Mouse (Mus musculus) kidney, adult 9 months (tissue): ENCODE measurements around the gene Usp19.

Source experiments
- DNase-seq: peaks from one replicate; pipeline ENCODE4 v3.0.0; 2022

Gene Usp19

GRCm38 (mm10) chr9:108469430-108469829 is 21.0 kb upstream of the Usp19 start:
- no peak for DNase-seq

DNA sequence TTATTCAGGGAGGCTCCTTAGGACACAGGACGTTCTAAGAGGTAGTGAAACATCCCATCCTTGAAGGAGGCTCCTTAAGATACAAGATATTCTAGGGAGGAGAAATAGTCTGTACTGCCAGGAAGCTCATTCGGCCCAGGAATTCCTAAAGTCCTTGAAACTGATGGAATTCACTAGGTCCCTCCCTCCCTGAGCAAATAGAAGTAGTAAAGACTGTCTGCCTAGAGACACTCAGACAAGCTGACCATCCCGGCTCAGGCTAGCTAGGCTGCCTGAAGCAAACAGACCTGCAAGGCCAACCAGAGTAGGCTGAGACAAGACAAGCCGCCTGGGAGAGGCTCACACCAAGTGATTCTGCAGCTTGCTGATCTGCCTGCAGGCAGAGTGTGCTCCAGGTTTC is 20.6 kb upstream of the Usp19 start:
- DNase-seq = no peak

DNA sequence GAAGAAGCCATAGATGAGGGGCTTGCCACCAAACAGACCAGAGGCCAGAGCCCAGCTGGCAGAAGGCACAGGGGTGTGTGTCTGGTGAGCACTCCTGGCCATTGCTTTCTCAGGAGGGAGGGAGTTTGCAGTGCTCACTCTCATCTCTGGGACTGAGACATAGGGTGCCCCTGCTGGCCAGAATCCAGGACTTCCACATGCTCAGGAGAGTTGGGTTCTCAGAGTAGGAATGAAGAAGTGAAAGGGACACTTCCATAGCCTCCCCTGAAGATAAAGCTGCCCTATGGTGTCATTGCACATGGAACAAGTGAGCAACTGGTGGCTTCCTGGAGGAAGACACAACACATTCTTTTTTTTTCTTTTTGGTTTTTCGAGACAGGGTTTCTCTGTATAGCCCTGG is 15.9 kb upstream of the Usp19 start:
- DNase-seq = no peak

- peak; percentile 81 for DNase-seq
These were observed 11.7 kb upstream of the Usp19 start for GRCm38 (mm10) chr9:108478638-108479156.

GRCm38 (mm10) chr9:108479241-108479640 is 11.2 kb upstream of the Usp19 start:
- DNase-seq = peak; percentile 27

DNA sequence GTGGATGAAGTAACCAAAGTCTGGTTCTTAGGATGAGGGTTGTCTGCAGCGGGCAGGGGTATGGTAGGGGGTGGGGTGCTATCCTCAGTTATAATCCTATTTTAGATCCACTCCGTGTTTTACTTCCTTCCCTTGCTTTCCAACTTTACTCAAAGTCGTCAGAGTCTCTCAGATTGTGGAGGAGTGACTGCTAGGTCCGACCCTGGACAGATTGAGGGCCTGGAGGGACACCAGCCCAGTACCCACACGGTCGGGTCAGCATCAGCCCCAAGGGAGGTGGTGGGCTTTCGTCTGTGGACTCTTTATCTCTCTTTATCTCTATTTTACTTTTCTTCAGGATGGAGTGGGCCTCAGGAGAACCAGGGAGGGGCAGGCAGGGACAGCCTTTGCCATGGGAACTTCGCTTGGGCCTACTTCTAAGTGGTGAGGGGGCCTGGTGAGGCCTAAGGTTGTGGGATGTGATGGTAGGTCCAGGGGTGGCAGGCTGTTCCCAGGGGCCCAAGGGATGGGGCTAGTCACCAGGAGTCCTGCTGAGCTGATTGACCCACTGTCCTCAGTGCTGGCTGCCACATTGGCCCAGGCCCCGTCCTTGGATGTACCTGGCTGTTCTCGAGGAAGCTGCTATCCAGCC is 10.6 kb upstream of the Usp19 start, which contains the start of gene Lamb2:
Lamb2 (plus strand) TSS at position 16 of the 631 bp plus-strand sequence.
- DNase-seq = peak; percentile 74

- DNase-seq = no peak
These were observed 9.4 kb upstream of the Usp19 start for GRCm38 (mm10) chr9:108480813-108481519.

- DNase-seq = no peak
These were observed 8.7 kb upstream of the Usp19 start for GRCm38 (mm10) chr9:108481520-108482210.

DNA sequence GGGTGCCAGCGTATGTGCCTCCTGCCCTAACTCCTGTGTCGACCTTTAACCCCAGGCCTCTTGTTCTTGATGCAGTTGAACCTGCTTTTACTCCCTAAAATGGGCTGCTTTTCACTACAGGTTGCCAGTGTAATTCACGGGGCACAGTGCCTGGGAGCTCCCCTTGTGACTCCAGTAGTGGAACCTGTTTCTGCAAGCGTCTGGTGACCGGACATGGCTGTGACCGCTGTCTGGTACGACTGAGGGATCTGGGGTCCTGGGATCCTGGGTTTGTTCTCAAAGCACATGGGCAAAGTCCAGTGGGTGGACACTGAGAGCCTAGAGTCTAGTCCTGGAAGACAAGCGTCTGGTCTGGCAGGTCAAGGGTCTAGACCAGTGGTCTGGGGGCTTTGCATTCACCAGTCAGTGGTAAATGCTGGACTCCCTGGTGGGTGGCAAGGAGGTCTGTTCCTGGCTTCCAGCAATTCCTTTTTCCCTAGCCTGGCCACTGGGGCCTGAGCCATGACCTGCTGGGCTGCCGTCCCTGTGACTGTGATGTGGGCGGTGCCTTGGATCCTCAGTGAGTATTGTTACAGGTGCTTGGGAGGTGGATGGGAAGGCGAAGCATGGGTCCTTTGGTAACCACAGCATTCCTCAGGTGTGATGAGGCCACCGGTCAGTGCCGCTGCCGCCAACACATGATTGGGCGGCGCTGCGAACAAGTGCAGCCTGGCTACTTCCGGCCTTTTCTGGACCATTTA is 7.2 kb upstream of the Usp19 start:
- DNase-seq = no peak

GRCm38 (mm10) chr9:108484021-108484420 is 6.4 kb upstream of the Usp19 start:
- no peak for DNase-seq

DNA sequence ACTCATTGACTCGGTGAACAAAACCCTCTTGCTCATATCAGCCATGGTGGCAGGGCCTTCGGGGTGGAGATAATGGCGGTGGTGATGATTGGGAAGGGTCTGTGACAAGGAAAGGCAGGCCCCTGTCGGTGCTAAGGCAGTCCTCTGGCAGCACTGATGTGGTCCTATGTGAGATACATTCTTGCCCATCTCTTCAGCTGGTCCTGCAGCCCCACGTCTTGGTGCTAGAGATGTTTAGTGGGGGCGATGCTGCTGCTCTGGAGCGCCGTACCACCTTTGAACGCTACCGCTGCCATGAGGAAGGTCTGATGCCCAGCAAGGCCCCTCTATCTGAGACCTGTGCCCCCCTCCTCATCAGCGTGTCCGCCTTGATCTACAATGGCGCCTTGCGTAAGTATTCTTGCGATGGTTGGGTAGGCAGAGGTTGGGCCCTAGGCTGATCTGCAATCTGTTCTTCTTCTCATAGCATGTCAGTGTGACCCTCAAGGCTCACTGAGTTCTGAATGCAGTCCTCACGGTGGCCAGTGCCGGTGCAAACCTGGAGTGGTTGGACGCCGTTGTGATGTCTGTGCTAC is 5.0 kb upstream of the Usp19 start:
- no peak for DNase-seq

- no peak for DNase-seq
These were observed 3.4 kb upstream of the Usp19 start for GRCm38 (mm10) chr9:108486973-108487530.

- no peak for DNase-seq
These were observed 2.0 kb upstream of the Usp19 start for GRCm38 (mm10) chr9:108488403-108488802.

GRCm38 (mm10) chr9:108489215-108489614 is 1.2 kb upstream of the Usp19 start:
- DNase-seq = no peak

- DNase-seq = peak; percentile 25
These were observed 472 bp upstream of the Usp19 start for GRCm38 (mm10) chr9:108489702-108490558.

GRCm38 (mm10) chr9:108491286-108491580 is 831 bp downstream of the Usp19 start:
- no peak for DNase-seq

DNA sequence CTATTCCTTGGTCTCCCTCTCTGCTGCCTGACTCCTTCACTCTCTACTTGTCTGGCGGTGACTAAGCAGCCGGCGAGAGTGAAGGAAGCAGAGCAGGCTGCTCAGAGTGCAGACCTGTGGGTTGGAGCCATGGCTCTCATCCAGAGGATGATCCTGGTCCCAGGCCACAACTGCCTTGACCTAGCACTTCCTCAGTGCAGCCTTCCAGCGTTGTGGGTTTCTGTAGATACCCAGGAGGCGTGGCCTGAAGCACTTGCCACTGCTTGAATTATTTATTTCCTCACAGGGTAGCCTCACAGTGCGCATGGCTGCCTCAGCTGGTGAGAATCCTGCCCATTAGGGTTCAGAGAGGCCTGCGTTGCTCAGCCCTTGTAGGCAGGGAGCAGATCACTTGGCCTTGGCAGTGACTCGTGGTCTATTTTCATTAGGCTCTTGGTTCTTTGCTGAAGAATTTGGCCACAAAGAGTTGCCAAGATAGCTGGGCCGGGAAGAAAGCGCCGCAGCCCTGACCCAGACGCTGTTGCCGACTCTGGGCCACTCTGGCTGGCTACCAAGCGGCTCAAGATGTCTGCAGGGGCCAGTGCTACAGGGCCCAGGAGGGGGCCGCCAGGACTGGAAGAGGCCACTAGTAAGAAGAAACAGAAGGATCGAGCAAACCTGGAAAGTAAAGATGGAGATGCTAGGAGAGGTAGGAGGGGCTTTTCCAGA is 1.8 kb downstream of the Usp19 start:
- peak; percentile 33 for DNase-seq

- DNase-seq = no peak
These were observed 2.8 kb downstream of the Usp19 start for GRCm38 (mm10) chr9:108493246-108493645.

GRCm38 (mm10) chr9:108494146-108494825 is 3.9 kb downstream of the Usp19 start:
- no peak for DNase-seq

DNA sequence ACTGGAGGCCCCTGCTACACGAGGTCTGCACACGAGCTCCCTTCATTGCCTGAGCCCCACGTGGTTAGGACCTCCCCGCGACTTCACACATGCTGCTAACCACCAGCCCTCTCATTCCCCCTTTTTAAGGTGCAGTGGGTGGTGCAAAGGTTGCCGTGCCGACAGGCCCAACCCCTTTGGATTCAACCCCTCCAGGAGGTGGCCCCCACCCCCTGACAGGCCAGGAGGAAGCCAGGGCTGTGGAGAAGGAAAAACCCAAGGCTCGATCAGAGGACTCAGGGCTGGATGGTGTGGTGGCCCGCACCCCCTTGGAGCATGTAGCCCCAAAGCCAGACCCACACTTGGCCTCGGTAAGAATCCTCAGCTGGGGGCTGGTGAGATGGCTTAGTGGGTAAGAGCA is 4.5 kb downstream of the Usp19 start:
- DNase-seq = no peak
